In the genomic region with DNA sequence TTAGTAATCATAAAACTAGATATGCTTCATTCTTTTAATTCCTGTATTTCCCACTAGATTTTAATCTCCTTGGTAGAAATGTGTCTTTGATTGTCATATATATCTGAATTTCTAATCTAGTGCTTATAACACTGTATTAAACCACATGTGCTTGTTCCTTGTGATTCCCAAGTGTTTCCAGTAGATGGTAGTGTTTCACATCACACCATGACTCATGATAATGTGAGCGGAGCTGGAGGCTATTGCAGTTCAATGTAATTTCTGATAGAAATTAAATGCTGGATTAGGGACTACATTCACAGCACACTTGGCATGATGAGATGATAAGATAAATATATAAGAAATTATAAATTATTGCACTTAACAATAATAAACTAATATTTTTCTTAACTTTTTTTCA, we compare ENCODE assay signal across 8 mouse cellular contexts.
DNase-seq lines count a peak whose midpoint lies in the region; ATAC-seq lines count a peak whose summit lies in the region.

No protein-coding gene starts in this region.

- H3K27me3 ChIP-seq in forebrain, embryonic 11.5 days (ENCODE audit: control insufficient read depth, insufficient read depth, low read length), result no peaks in the 10 kb centered on the region
- no peaks in the 10 kb centered on the region for H3K27me3 ChIP-seq in forebrain, embryonic 10.5 days (ENCODE audit: poor library complexity, severe bottlenecking)
- H3K27me3 ChIP-seq in hindbrain, embryonic 13.5 days, result no peaks in the 10 kb centered on the region

- H3K9ac ChIP-seq in forebrain, embryonic 11.5 days (ENCODE audit: low read length), result no peak overlapping the region
- H3K9ac ChIP-seq in hindbrain, embryonic 13.5 days, result no peak overlapping the region

- H3K27ac ChIP-seq in forebrain, embryonic 11.5 days (ENCODE audit: low read depth, low read length), result no peak overlapping the region
- no peak overlapping the region for H3K27ac ChIP-seq in forebrain, embryonic 10.5 days
- H3K27ac ChIP-seq in hindbrain, embryonic 13.5 days, result no peak overlapping the region

- no peaks in the 10 kb centered on the region for H3K9me3 ChIP-seq in forebrain, embryonic 11.5 days (ENCODE audit: control insufficient read depth, low read length)
- H3K9me3 ChIP-seq in forebrain, embryonic 10.5 days, result no peaks in the 10 kb centered on the region
- no peaks in the 10 kb centered on the region for H3K9me3 ChIP-seq in hindbrain, embryonic 13.5 days

- DNase-seq in forebrain, embryonic 11.5 days (ENCODE audit: low spot score), result no peak
- no peak for DNase-seq in forebrain, embryonic 10.5 days (ENCODE audit: extremely low spot score, low spot score)
- DNase-seq in 3T3-L1 (ENCODE audit: low read depth, low spot score), result peak; percentile 67
- peak; percentile 61 for DNase-seq in brain, adult 2 months (ENCODE audit: low read depth, low spot score)
- DNase-seq in mesoderm, embryonic 11.5 days (ENCODE audit: low read depth, low spot score), result peak; percentile 26
- no peak for DNase-seq in ovary, postnatal 10 days (ENCODE audit: low spot score)
- DNase-seq in thymus, postnatal 4 days, result no peak

- H3K4me2 ChIP-seq in forebrain, embryonic 11.5 days (ENCODE audit: low read depth, low read length, severe bottlenecking), result no peak overlapping the region
- H3K4me2 ChIP-seq in hindbrain, embryonic 13.5 days, result no peak overlapping the region

- ATAC-seq in forebrain, embryonic 11.5 days (replicated peaks; ENCODE audit: low FRiP score), result peak; percentile 80
- ATAC-seq in hindbrain, embryonic 13.5 days (ENCODE audit: low FRiP score), result peak; percentile 49; the same call in 1 of the 2 replicates

- WGBS in forebrain, embryonic 11.5 days, result 57% methylated on average over 1 of the region's 1 CpGs
- WGBS in forebrain, embryonic 10.5 days, result 68% methylated on average over 1 of the region's 1 CpGs
- WGBS in hindbrain, embryonic 13.5 days, result 61% methylated on average over 1 of the region's 1 CpGs

- H3K4me3 ChIP-seq in forebrain, embryonic 11.5 days (ENCODE audit: low read depth, low read length), result no peak overlapping the region
- no peak overlapping the region for H3K4me3 ChIP-seq in forebrain, embryonic 10.5 days
- no peak overlapping the region for H3K4me3 ChIP-seq in hindbrain, embryonic 13.5 days

- H3K4me1 ChIP-seq in forebrain, embryonic 11.5 days (replicated peaks; ENCODE audit: control insufficient read depth, insufficient read depth, low read length), result no peaks in the 10 kb centered on the region
- H3K4me1 ChIP-seq in forebrain, embryonic 10.5 days, result no peaks in the 10 kb centered on the region
- no peaks in the 10 kb centered on the region for H3K4me1 ChIP-seq in hindbrain, embryonic 13.5 days (replicated peaks)

- no peaks in the 10 kb centered on the region for H3K36me3 ChIP-seq in forebrain, embryonic 11.5 days (ENCODE audit: control insufficient read depth, insufficient read depth, low read length)
- peaks cover 13% of the 10 kb centered on the region for H3K36me3 ChIP-seq in forebrain, embryonic 10.5 days (replicated peaks)
- peaks cover 15% of the 10 kb centered on the region for H3K36me3 ChIP-seq in hindbrain, embryonic 13.5 days

Comparison
In these comparisons a context has a peak if more than half of its experiments do, and no peak if none do; other contexts are left out.
1. DNase-seq: peak in 3T3-L1 (single experiment), brain, adult 2 months (single experiment) and mesoderm, embryonic 11.5 days (single experiment); none in forebrain, embryonic 11.5 days (single experiment), forebrain, embryonic 10.5 days (single experiment), ovary, postnatal 10 days (single experiment) and thymus, postnatal 4 days (single experiment).